Mouse (Mus musculus) heart, embryonic 15.5 days (tissue): ENCODE results near the gene Lypd6. TPM values are rescaled to one million over a fixed set of nuclear protein-coding genes. Genes with fewer than 3 reads are reported as not detected.

Experiments used
- ATAC-seq: fragments of 200-750 bp; cut with Nextera tagmentation; replicated peaks from 2 replicates; pipeline ENCODE4 v1.8.0; 2017; ENCODE audit warnings: low read depth, moderate TSS enrichment; ENCODE audit not compliant: insufficient number of reproducible peaks, insufficient read depth, low FRiP score
- H3K27ac ChIP-seq: fragments of 300-500 bp; sonication (generic); 2 replicates; pipeline ENCODE4 v1.5.1; 2015; ENCODE audit warnings: mild to moderate bottlenecking, inconsistent platforms
- H3K27me3 ChIP-seq: fragments of 300-500 bp; sonication (generic); 2 replicates; pipeline ENCODE4 v1.6.1; 2015; ENCODE audit warnings: inconsistent platforms
- H3K36me3 ChIP-seq: fragments of 300-500 bp; sonication (generic); 2 replicates; pipeline ENCODE4 v1.6.1; 2015; ENCODE audit warnings: mild to moderate bottlenecking, inconsistent platforms
- H3K4me1 ChIP-seq: fragments of 300-500 bp; sonication (generic); replicated peaks from 2 replicates; pipeline ENCODE4 v1.6.1; 2015; ENCODE audit warnings: inconsistent platforms
- H3K4me2 ChIP-seq: fragments of 300-500 bp; sonication (generic); 2 replicates; pipeline ENCODE4 v1.6.1; 2015; ENCODE audit warnings: inconsistent platforms, mild to moderate bottlenecking, moderate library complexity
- H3K4me3 ChIP-seq: fragments of 300-500 bp; sonication (generic); 2 replicates; pipeline ENCODE4 v1.5.1; 2015; ENCODE audit warnings: mild to moderate bottlenecking, inconsistent platforms
- H3K9ac ChIP-seq: fragments of 300-500 bp; sonication (generic); 2 replicates; pipeline ENCODE4 v1.6.1; 2015; ENCODE audit warnings: mild to moderate bottlenecking, inconsistent platforms
- H3K9me3 ChIP-seq: fragments of 300-500 bp; sonication (generic); replicated peaks from 2 replicates; pipeline ENCODE4 v1.6.1; 2016; ENCODE audit warnings: inconsistent platforms
- WGBS: fragments of 180-500 bp; shearing (Covaris S2); methylation state at CpG from one replicate; pipeline ENCODE4 v1.1.7; 2015; ENCODE audit warnings: mixed read lengths; 5-methylcytosine and 5-hydroxymethylcytosine counted together
- polyA plus RNA-seq: library from polyadenylated mRNA; unstranded; fragments of >200 nt; fragmentation: Nextera tagmentation; extraction: Ambion mirVana; gene quantifications from 2 replicates; pipeline ENCODE4 v1.2.1, GENCODE M21; 2015

The Lypd6 gene
- polyA plus RNA-seq, 1 experiment from 2014 or later, result 1.8 TPM

- WGBS, result 68% methylated on average over 4 of the region's 4 CpGs
- Histone ChIP-seq H3K4me1 (no peaks in the 10 kb centered on the region), H3K27ac (no peak overlapping the region), H3K4me3 (no peak overlapping the region), H3K9ac (no peak overlapping the region), H3K27me3 (no peaks in the 10 kb centered on the region), H3K9me3 (no peaks in the 10 kb centered on the region), H3K36me3 (no peaks in the 10 kb centered on the region), H3K4me2 (no peak overlapping the region)
- ATAC-seq, result no peak
Observed at GRCm38 (mm10) chr2:50225019-50225418, 158.8 kb downstream of the Lypd6 start.

DNA sequence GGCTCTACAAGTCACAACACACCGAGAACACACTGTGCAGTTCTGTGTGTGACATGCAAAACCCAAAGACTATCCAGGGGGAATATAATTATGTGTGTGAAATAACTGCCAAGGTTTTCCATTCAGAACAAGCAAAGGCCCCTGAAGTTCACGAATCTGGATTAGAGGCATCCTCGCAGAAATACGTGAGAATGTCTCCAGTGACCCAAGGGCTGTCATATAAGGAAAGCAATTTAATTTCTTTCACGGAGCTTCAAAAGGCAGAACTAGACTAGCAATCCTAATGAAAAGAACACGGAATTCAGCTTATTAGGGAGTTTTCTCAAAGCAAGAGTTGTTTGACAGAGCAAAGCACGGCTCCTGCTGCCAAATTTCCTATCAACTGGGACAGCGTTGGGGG, 167.3 kb downstream of the Lypd6 start:
- Histone ChIP-seq H3K36me3 (no peaks in the 10 kb centered on the region), H3K9ac (no peak overlapping the region), H3K27me3 (no peaks in the 10 kb centered on the region), H3K4me3 (no peak overlapping the region), H3K4me1 (no peaks in the 10 kb centered on the region), H3K4me2 (no peak overlapping the region), H3K9me3 (no peaks in the 10 kb centered on the region), H3K27ac (no peak overlapping the region)
- 66% methylated on average over 8 of the region's 8 CpGs for WGBS
- ATAC-seq, result no peak

Other genes with a start within 250 kb of the Lypd6 start
- gene Mmadhc, start 230.4 kb downstream of the Lypd6 start, polyA plus RNA-seq, result 119 and 127 TPM in 2 replicates